ENCODE assay signal across 8 mouse cellular contexts in genomic region chr7:93080731-93081430, GRCm38 (mm10). TPM values are rescaled to one million over a fixed set of nuclear protein-coding genes. Genes with fewer than 3 reads are reported as not detected.
DNase-seq lines count a peak whose midpoint lies in the region; ATAC-seq lines count a peak whose summit lies in the region.

No protein-coding gene starts in this region.

- H3K4me3 ChIP-seq in hindbrain, embryonic 11.5 days (ENCODE audit: low read depth, low read length) = peak overlapping the region; percentile 68
- peak overlapping the region; percentile 76 for H3K4me3 ChIP-seq in midbrain, embryonic 11.5 days (ENCODE audit: low read depth, low read length)

- H3K4me1 ChIP-seq in hindbrain, embryonic 11.5 days (replicated peaks; ENCODE audit: control insufficient read depth, insufficient read depth, low read length) = peaks cover 2% of the 10 kb centered on the region; the same call in 1 of the 2 replicates
- peaks cover 44% of the 10 kb centered on the region for H3K4me1 ChIP-seq in midbrain, embryonic 11.5 days (ENCODE audit: control insufficient read depth, insufficient read depth, low read length)

- WGBS in hindbrain, embryonic 11.5 days = under 1% methylated on average over 43 of the region's 45 CpGs
- under 1% methylated on average over 43 of the region's 45 CpGs for WGBS in midbrain, embryonic 11.5 days

- H3K9ac ChIP-seq in hindbrain, embryonic 11.5 days (ENCODE audit: low read depth, low read length) = peak overlapping the region; percentile 74
- peak overlapping the region; percentile 97 for H3K9ac ChIP-seq in midbrain, embryonic 11.5 days (ENCODE audit: low read length)

- peak overlapping the region; percentile 67 for H3K4me2 ChIP-seq in hindbrain, embryonic 11.5 days (replicated peaks; ENCODE audit: low read depth, low read length)
- H3K4me2 ChIP-seq in midbrain, embryonic 11.5 days = peak overlapping the region; percentile 54

- ATAC-seq in hindbrain, embryonic 11.5 days (ENCODE audit: low FRiP score) = peak; percentile 20
- peak; percentile 5; the same call in 1 of the 2 replicates for ATAC-seq in midbrain, embryonic 11.5 days (ENCODE audit: low FRiP score)

- H3K27me3 ChIP-seq in hindbrain, embryonic 11.5 days (ENCODE audit: control insufficient read depth, insufficient read depth, low read length) = no peaks in the 10 kb centered on the region
- H3K27me3 ChIP-seq in midbrain, embryonic 11.5 days (ENCODE audit: control insufficient read depth, insufficient read depth, low read length) = no peaks in the 10 kb centered on the region

- peak; percentile 35 for DNase-seq in adrenal gland, postnatal 14 days
- no peak for DNase-seq in adrenal gland, adult (ENCODE audit: inconsistent age in 2 of 2, low spot score in 1 of 2)
- peak; percentile 19 for DNase-seq in right cerebral cortex, postnatal 4 days
- DNase-seq in right cerebral cortex, adult 18-20 months = no peak
- DNase-seq in hindbrain, embryonic 11.5 days (ENCODE audit: low spot score) = no peak
- no peak for DNase-seq in midbrain, embryonic 11.5 days (ENCODE audit: low spot score, missing footprints)
- DNase-seq in left cerebral cortex, adult 11 months (ENCODE audit: low spot score) = no peak
- no peak for DNase-seq in thymus, postnatal 25 days

- no peaks in the 10 kb centered on the region for H3K9me3 ChIP-seq in hindbrain, embryonic 11.5 days (ENCODE audit: control insufficient read depth, low read length)
- H3K9me3 ChIP-seq in midbrain, embryonic 11.5 days (ENCODE audit: control insufficient read depth, low read length) = no peaks in the 10 kb centered on the region

- H3K36me3 ChIP-seq in hindbrain, embryonic 11.5 days (ENCODE audit: control insufficient read depth, insufficient read depth, low read length) = no peaks in the 10 kb centered on the region
- no peaks in the 10 kb centered on the region for H3K36me3 ChIP-seq in midbrain, embryonic 11.5 days (ENCODE audit: control insufficient read depth, insufficient read depth, low read length)

- peak overlapping the region; percentile 78 for H3K27ac ChIP-seq in hindbrain, embryonic 11.5 days (ENCODE audit: low read depth, low read length)
- H3K27ac ChIP-seq in midbrain, embryonic 11.5 days (ENCODE audit: low read depth, low read length) = peak overlapping the region; percentile 91

RNA-seq across cellular contexts. Expression of gene Fam181b, which starts 1.2 kb away (rescaled TPM):
- 4.3 and 5.4 TPM in 2 replicates for total RNA-seq in adrenal gland, postnatal 14 days (2021)
- polyA plus RNA-seq in hindbrain, embryonic 11.5 days (2014; fragmentation: Nextera tagmentation; extraction: Ambion mirVana) = 34.3 and 35.6 TPM in 2 replicates
- 53.7 and 66.6 TPM in 2 replicates for polyA plus RNA-seq in midbrain, embryonic 11.5 days (2014; fragmentation: Nextera tagmentation; extraction: Ambion mirVana)

Comparison
In these comparisons a context has a peak if more than half of its experiments do, and no peak if none do; other contexts are left out.
1. DNase-seq: peak in adrenal gland, postnatal 14 days (single experiment) and right cerebral cortex, postnatal 4 days (single experiment); none in adrenal gland, adult (0 of 2), right cerebral cortex, adult 18-20 months (single experiment), hindbrain, embryonic 11.5 days (single experiment), midbrain, embryonic 11.5 days (single experiment), left cerebral cortex, adult 11 months (single experiment) and thymus, postnatal 25 days (single experiment).